Mouse (Mus musculus): ENCODE measurements around the gene Acox1. TPM values are rescaled to one million over a fixed set of nuclear protein-coding genes. Genes with fewer than 3 reads are reported as not detected.

Gene Acox1
- polyA plus RNA-seq, 1 experiment from 2014 or later = 20.0 TPM

DNA sequence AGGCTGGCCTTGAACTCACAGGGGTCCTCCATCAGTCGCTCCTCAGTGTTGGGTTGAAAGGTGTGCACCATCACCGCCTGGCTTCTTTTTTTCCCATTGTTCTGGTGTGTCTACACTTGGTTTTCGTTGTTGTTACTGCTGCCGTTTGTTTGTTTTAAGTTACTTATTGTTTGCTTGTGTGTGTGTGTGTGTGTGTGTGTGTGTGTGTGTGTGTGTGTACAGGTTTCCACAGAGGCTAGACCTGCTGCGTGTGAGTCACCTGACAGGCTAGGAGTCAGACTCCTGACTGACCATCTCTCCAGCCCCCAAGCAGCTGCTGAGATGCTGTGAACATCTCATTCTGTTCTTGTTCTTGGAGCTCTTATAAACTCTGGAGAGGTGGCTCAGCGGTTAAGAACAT is 14.0 kb upstream of the Acox1 start:
- DNase-seq (ENCODE audit: low spot score) = no peak

DNA sequence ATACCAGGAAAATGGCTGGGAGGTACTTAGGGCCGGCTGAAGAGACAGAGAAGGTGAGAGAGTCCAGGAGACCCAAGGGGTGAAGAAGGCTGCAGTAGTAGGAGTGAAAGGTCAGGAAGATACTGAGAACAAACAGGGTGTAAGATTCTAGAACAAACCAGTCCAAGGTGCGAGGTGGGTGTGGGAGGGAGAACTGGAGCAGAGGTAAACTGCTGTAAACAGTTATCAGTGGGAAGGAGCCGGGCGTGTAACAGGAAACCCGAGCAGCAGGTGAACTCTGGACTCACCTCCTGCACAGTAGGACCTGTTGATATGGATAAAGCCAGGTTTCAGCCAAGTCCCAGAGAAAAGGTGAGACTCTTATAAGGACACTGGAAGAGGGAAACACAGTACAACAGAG is 11.9 kb upstream of the Acox1 start:
- DNase-seq (ENCODE audit: low spot score) = no peak

DNA sequence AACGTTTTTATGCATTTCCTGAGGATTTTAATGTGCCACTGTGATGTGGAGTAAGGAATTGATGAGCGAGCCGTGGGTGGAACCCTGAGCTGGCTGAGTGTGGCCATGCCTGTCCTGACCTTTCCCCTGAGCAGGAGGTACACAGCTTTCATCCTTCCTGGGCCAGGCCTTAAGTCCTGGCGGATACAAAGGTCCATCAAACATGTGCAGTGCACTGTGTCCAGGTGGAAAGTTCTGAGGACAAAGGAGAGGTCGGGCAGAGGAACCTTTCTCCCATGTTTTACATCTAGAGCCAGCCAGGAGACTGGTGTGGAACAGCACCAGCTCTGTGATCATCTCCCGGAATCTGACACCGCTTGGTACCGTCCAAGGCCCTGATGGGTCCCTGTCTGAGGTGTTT is 10.4 kb upstream of the Acox1 start:
- no peak for DNase-seq (ENCODE audit: low spot score)

DNA sequence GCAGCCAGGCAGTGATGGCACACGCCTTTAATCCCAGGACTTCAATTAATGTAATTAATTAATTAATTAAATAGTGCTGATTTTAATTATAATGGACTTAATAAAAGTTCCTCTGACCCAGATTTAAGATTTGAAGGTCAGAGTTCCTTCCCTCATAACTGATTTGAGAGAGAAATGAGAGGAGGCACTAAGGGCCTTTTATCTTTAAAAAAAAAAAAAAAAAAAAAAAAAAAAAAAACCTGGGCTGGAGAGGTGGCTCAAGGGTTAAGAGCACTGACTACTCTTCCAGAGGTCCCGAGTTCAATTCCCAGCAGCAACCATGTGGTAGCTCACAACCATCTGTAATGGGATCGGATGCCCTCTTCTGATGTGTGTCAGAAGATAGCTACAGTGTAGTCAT is 9.8 kb upstream of the Acox1 start:
- DNase-seq (ENCODE audit: low spot score) = no peak

DNA sequence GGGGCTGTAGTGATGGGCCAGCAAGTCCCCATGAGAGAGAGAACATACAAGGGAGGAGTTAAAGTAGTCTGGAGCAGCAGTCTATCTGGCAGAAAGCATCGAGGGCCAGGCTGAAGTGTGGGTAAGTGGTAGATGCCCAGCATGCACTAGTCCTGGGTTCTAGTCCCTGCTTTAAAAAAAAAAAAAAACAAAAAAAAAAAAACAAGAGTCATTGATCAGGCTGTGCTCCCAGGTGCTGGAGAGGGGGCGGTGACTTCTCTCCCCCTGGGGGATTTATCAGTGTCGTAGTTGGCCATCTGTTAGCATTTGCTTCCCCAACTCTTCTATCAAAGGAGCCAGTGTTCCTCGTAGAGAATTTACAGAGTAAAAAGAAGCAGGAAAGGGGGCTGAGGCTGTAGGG is 7.8 kb upstream of the Acox1 start:
- DNase-seq (ENCODE audit: low spot score) = no peak

DNA sequence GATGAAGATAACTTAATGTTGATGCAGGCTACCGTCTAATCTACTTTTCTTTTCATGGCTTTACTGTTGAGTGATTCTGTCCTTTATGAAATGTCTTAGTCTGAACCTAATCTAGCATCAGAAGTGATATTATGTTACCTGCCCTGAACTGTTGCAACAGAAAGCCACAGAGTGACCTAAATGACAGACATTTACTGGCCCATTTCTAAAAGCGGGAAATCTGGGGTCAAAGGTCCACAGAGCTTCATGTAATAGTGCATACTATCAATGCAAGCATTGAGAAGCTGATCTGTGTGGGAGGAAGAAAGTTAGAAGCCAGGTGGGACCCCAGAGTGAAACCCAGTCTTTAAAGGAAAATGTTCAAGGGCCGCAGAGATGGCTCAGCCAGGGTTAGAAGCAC is 4.3 kb upstream of the Acox1 start:
- DNase-seq (ENCODE audit: low spot score) = no peak

DNA sequence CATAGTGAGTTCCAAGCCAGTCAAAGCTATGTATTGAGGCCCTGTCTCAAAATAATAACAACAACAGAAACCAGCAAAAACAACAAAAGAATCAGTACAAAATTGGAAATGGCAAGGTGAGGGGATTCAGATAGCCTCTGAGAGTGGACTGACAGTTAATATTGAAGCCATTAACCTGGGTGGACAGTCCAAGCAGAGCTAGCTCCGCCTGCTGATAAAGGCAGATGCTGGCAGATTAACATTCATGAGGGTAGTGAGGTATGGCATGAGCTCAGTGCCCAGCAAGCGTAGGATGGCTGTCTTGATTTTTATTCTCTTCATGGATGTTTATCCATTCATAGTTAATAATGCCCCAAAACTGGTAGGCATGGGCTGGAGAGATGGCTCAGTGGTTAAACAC is 2.3 kb upstream of the Acox1 start:
- no peak for DNase-seq (ENCODE audit: low spot score)

DNA sequence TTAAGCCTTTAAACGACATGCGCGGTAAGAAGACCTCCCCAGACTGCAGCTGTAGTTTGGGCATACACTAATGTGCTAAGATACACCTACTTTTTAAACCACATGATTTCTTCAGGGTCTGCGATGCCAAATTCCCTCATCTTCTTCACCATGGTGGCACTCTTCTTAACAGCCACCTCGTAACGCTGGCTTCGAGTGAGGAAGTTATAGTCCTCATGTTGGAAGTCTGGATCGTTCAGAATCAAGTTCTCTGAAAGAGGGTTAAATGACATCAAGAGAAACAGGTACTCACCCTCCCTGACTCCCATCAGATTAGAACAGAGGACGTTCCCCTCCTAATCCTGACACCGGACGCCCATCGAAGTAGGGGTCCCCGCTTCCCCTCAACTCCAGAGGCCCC is 713 bp downstream of the Acox1 start:
- no peak for DNase-seq (ENCODE audit: low spot score)

DNA sequence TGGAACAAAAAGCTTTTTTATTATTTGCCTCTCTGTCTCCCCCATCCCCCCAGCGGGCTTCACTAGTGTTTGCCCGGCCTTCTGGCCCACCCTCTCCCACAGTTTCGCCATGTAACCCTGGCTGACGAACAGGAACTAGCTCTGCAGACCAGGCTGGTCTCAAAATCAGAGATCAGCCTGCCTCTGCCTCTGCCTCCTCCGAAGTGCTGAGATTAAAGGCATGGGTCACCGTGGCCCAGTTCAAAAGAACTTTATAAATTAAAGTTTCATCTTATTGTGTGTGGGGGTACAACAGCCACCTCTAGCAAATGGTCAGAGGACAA is 1.3 kb downstream of the Acox1 start:
- no peak for DNase-seq (ENCODE audit: low spot score)

DNA sequence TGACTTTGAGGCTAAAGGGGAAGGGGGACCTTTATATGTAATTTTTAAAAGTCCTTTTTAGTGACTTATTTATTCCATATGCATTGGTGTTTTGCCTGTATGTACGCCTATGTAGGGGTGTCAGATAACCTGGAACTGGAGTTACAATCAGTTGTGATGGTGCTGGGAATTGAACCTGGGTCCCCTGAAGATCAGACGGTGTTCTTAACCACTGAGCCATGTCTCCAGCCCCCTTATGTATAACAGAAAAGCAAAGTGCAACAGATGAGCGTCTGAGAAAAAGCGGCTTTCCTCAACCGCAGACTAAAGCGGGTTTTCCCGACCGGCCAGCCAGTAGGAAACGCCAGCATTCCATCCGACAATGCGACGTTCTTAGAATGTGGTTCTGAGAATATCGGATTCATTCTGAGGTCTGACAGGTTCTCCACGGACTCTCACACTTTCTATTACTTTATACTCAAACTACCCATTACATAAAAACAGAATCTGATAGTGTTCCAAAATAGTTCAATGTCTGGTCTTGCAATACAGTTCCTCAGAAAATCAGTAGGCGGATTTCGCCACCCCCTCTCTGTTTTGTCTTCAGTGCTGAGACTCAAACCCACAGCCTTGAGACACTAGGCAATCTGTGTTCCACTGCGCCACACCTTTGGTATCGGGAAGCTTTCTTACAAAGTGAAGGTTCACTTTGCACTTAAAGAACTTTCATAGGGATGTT is 1.8 kb downstream of the Acox1 start:
- no peak for DNase-seq (ENCODE audit: low spot score)

DNA sequence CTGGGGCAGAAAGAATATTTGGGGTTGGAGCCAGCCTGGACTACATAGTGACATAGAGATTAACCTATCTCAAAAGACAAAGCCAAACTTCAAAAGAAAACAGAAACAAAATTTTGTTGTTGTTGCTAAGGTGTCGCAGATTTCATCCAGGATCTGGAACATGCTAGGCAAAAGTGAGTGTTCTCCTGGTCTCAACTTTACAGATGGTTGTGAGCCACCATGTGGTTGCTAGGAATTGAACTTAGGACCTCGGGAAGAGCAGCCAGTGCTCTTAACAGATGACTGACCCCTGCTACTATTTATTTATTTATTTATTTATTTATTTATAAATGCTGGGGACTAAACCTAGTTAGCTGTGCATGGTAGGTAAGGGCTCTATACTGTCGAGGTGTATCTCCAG is 2.5 kb downstream of the Acox1 start:
- DNase-seq (ENCODE audit: low spot score) = no peak

DNA sequence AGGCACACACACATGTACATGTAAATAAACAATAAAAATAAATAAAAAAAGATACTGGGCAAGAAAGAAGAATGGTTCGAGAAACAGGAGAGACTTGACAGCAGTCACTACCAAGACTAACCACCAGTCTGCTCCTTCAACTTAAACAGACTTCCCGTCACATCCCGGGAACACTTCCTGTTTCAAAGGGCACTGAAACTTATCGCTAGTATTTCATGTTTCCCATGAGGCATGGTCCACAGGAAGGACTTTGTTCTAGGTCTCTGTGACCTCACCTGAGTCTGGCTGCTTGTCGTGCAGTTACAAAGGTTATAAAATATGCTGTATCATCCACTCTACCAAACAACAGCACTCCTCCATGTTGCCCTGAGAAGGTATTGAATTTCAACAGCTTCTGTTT is 3.6 kb downstream of the Acox1 start:
- peak; percentile 13 for DNase-seq (ENCODE audit: low spot score)

DNA sequence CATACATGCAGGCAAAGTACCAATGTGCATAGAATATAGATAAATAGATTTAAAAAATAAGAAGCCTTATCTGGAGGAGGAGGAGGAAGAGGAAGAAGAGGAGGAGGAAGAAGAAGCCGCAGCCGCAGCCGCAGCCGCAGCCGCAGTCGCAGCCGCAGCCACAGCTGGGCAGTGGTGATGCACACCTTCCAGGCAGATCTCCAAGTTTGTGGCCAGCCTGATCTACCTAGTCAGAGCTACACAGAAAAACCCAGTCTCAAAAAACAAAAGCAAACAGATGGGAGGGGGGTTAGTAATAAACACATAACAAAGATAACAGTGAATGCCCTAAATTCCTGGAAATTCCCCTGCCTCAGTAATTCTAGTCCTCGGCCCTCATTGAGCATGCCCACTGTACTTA is 4.2 kb downstream of the Acox1 start:
- DNase-seq (ENCODE audit: low spot score) = no peak

DNA sequence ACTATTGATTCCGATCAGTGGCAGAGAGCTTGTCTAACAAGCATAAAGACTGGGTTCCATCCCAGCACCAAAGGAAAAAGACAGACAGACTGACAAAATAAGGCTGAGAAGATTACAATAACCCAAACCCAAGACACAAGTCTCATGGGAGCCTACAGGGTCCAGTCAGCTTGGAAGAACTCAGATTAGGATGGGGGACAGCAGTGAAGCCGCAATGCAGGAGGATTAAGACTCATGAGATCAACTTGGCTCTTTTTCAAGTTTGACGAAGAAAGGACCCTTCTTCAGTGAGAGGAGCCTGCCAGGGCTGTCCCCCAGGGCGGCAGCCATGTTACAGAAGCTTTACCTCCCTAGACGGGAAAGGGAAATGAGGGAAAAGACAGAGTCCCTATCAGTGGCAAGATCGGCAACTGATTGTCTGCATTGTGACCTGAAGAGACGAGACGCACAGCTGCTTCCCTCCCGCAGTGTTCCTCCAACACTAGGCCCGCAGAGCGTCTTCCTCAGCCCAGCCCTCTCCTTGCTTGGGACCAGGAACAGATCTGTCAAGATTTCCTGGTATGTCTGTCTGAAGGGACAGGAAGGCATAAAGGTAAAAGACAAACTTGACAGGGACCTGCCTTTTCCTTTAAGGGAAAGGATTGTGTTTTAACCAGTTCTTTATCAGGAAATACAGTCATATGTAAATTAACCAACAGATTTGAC is 11.5 kb downstream of the Acox1 start:
- DNase-seq (ENCODE audit: low spot score) = no peak

DNA sequence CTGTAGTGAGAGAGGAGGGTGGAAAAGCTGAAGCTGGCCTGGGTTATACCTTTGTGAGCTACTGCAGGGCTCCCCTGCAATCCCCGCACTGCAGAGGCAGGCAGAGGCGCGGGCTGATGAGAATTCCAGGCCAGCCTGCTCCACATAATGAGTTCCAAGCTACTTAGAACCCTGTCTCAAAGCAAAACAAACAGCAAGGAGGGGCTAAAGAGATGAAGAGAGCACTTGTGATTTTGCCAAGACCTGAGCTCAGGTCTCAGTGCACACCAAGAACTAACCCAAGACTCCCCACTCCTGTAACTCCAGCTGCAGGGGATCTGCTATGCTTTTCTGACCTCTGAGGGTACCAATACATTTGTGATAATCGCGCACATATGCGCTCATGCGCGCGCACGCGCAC is 12.5 kb downstream of the Acox1 start:
- no peak for DNase-seq (ENCODE audit: low spot score)

DNA sequence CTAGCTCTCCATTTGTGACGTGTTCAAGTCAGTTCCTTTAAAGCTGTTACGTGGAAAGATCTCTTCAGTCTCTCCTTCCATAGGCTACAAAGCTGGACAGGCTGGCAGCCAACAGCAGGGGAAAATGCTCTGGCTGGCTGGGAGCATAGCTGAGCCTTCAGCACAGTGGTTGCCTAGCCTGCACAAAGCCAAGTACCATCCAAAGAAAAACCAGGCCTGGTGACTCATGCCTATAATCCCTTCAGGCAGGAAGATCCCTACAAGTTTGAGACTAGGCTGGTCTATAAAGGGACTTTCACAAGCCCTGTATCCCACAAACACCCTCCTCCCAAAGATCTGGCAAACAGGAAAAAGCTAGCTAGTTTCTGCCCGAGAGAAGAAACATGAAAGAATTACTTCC is 13.0 kb downstream of the Acox1 start:
- DNase-seq (ENCODE audit: low spot score) = no peak

DNA sequence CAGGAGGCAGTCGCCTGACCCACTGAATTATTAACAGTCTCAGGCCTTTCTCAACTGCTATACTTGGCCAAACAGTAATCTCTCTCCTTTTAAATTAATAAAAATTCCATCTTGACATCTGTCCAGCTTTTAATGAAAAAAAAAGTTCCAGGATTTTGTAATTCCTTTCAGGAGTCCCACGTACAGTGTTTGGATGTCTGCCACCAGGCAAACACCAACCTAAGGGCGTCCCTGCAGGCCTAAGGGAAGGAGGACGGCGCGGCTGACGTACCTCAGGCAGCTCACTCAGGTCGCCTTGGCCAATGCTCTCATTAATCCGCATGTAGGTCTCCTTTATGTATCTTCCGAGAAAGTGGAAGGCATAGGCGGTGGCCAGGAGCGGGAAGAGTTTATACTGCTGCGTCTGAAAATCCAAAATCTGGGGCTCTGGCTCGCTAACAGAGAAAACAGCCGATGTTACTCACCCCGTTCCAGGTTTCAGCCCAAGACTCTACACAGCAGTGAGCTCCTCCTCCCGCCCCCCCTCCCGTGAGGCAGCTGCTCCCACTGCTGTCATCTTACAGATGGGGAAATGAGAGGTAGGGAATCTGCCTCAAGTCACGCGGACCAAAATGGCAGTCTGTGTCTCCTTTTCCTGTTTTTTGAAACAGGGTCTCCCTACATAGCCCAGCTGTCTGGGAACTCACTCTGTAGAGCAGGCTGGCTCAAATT is 20.3 kb downstream of the Acox1 start:
- no peak for DNase-seq (ENCODE audit: low spot score)

DNA sequence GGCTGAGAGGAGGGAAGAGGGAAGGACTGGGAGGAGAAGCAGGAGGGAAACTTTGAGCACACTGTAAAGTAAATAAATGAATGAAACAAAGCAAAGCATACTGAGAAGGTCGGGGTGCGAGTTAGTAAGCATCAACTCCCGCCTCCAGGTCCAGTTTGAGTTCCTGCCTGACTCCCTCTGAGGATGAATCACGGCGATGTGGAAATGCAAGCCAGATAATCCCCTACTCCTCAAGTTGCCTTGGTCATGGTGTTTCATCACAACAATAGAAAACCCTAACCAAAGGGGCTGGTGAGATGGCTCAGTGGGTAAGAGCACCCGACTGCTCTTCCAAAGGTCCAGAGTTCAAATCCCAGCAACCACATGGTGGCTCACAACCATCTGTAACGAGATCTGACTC is 22.8 kb downstream of the Acox1 start:
- no peak for DNase-seq (ENCODE audit: low spot score)

DNA sequence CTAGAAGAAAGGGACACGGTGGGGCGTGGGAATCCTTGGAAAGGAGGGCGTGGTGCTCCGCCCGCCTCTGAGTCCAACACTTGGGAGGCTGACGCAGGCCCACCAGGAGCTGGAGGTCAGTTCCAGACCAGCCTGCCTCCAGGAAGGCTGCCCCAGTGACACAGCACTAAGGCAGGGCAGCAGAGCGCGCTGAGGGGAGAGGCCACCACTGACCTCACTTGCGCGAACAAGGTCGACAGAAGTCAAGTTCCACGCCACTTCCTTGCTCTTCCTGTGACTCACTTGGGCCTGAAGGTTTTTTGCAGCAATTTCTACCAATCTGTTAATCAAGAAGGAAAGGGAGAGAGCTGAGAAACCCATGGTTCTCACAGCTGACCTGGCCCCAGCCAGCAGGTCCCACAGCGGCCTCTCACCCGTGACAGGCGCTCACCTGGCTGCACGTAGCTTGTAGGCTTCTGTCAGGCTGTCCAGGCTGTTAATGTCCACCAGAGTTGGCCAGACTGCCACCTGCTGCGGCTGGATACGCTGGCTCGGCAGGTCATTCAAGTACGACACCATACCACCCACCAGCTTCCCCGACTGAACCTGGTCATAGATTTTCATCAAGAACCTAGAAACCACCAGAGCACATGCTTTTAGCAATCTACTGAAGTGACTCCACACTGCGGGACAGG is 23.9 kb downstream of the Acox1 start:
- no peak for DNase-seq (ENCODE audit: low spot score)

DNA sequence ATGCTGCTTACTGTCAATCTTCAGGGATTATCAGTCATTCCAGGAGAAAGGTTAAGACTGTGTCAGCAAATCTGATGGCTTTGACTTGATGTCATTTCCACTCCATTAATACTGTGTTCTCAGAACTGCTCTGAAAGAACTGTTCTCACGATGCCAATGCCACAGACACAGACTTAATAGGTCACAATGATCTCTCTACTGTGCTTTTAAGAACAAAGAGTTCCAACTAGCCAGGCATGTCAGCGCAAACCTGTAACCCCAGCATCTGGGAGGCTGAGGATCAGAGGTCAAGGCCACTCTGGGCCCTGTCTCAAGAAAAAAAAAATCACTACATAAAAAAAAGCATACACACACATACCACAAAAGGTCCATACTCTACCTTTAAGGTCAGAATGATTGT is 26.9 kb downstream of the Acox1 start:
- no peak for DNase-seq (ENCODE audit: low spot score)

DNA sequence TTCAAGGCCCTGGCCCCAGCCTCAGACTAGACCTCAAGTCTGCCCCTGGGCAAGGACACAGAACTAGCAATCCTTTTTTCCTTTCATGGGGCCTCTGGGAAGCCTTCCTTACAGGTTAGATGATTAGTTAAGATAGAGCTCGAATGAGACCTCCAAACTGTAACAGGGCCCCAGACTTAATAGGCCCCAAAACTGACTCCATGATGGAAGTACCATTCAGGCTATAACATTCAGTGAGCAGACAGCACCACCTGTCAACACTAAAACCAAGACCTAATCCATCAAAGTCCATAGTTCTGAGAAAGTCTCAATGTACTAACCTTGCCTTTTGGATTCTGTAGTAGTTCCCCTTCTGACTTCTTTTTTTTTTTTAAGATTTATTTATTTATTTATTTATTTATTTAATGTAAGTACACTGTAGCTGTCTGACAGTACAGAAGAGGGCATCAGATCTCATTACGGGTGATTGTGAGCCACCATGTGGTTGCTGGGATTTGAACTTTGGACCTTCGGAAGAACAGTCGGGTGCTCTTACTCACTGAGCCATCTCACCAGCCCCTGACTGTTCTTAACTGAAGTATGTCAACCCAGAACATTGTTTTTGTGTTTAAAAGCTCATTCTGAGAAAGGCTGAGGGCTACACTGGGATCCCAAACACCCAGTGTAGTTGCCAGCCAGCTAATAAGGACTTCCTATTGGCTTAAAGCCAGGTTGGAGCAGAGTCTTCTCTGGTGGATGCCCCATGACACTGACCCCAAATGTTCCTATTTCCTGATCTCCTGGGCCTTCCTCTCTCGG is 28.6 kb downstream of the Acox1 start:
- no peak for DNase-seq (ENCODE audit: low spot score)

DNA sequence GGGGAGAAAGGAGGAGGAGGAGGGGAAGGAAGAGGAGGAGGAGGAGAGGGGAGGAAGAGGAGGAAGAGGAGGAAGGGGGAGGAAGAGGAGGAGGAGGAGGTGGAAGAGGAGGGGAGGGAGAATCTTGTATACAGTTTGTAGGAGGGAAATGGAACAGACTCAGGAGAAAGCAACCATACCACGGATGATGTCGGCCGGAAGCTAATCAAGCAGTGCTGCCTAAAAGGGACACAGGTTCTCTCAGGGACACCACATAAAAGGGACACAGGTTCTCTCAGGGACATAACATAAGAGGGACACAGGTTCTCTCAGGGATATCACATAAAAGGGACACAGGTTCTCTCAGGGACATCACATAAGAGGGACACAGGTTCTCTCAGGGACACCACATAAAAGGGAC is 29.6 kb downstream of the Acox1 start:
- DNase-seq (ENCODE audit: low spot score) = no peak

Measured in thymus, postnatal 0 days (tissue).